Mouse (Mus musculus): ENCODE data around the gene Olfr1344.
"Not testable (repeated sequence)": the region's sequence is repeated elsewhere in the genome, so short reads cannot be mapped to it uniquely, and the experiment has no call there.

The Olfr1344 gene

GRCm38 (mm10) chr7:6438388-6438787 lies at the start of gene Olfr1344:
Gene Olfr1344 (plus strand): TSS chr7:6438688.
- no peak for DNase-seq (ENCODE audit: extremely low spot score)

GRCm38 (mm10) chr7:6388971-6389370 lies 49.5 kb upstream of the Olfr1344 start:
- no peak for DNase-seq (ENCODE audit: extremely low spot score)

GRCm38 (mm10) chr7:6389449-6389848 lies 49.0 kb upstream of the Olfr1344 start:
- no peak for DNase-seq (ENCODE audit: extremely low spot score)

- DNase-seq (ENCODE audit: extremely low spot score), result peak; percentile 55
Observed at GRCm38 (mm10) chr7:6397996-6398975, 40.2 kb upstream of the Olfr1344 start, which contains the start of gene Smim17. Gene Smim17 (plus strand): TSS chr7:6398715.

GRCm38 (mm10) chr7:6410043-6410442 lies 28.4 kb upstream of the Olfr1344 start, which contains the start of gene Gm20715:
Gene Gm20715 (plus strand): TSS chr7:6410277.
- peak; percentile 90 for DNase-seq (ENCODE audit: extremely low spot score)

GRCm38 (mm10) chr7:6414626-6415441 lies 23.7 kb upstream of the Olfr1344 start:
- no peak for DNase-seq (ENCODE audit: extremely low spot score)

GRCm38 (mm10) chr7:6415442-6415787 lies 23.1 kb upstream of the Olfr1344 start:
- DNase-seq (ENCODE audit: extremely low spot score), result no peak

- DNase-seq (ENCODE audit: extremely low spot score), result no peak
Observed at GRCm38 (mm10) chr7:6419894-6420293, 18.6 kb upstream of the Olfr1344 start.

GRCm38 (mm10) chr7:6429381-6429780 lies 9.1 kb upstream of the Olfr1344 start:
- DNase-seq (ENCODE audit: extremely low spot score), result no peak

- peak; percentile 27 for DNase-seq (ENCODE audit: extremely low spot score)
Observed at GRCm38 (mm10) chr7:6430342-6430741, 8.1 kb upstream of the Olfr1344 start.

- no peak for DNase-seq (ENCODE audit: extremely low spot score)
Observed at GRCm38 (mm10) chr7:6441173-6441572, 2.7 kb downstream of the Olfr1344 start.

- DNase-seq (ENCODE audit: extremely low spot score), result no peak
Observed at GRCm38 (mm10) chr7:6447771-6448170, 9.3 kb downstream of the Olfr1344 start.

- no peak for DNase-seq (ENCODE audit: extremely low spot score)
Observed at GRCm38 (mm10) chr7:6455868-6456267, 17.4 kb downstream of the Olfr1344 start, which contains the start of gene Olfr1336. Gene Olfr1336 (plus strand): TSS chr7:6456168.

- no peak for DNase-seq (ENCODE audit: extremely low spot score)
Observed at GRCm38 (mm10) chr7:6456399-6456798, 17.9 kb downstream of the Olfr1344 start.

GRCm38 (mm10) chr7:6466951-6467350 lies 28.5 kb downstream of the Olfr1344 start, which contains the start of gene Olfr1346:
Gene Olfr1346 (plus strand): TSS chr7:6467101.
- no peak for DNase-seq (ENCODE audit: extremely low spot score)

- DNase-seq (ENCODE audit: extremely low spot score), result not testable (repeated sequence)
Observed at GRCm38 (mm10) chr7:6477633-6478032, 39.1 kb downstream of the Olfr1344 start.

- no peak for DNase-seq (ENCODE audit: extremely low spot score)
Observed at GRCm38 (mm10) chr7:6486841-6487240, 48.4 kb downstream of the Olfr1344 start, which contains the start of gene Olfr5. Gene Olfr5 (minus strand): TSS chr7:6486941.

Data from embryo, embryonic 9.5 days (tissue).